Mouse (Mus musculus) lung, postnatal 10 days (tissue): ENCODE measurements around the gene Pnrc1.

Source experiments
- DNase-seq: peaks from one replicate; pipeline ENCODE4 v3.0.0; 2021

Gene Pnrc1

GRCm38 (mm10) chr4:33264979-33265726 lies 24.8 kb downstream of the Pnrc1 start:
- DNase-seq = no peak

- no peak for DNase-seq
These were observed 27.1 kb downstream of the Pnrc1 start for GRCm38 (mm10) chr4:33262897-33263296.

GRCm38 (mm10) chr4:33261311-33261753 lies 28.6 kb downstream of the Pnrc1 start:
- peak; percentile 96 for DNase-seq

- no peak for DNase-seq
These were observed 29.7 kb downstream of the Pnrc1 start for GRCm38 (mm10) chr4:33260311-33260710.

GRCm38 (mm10) chr4:33257263-33257964 lies 32.5 kb downstream of the Pnrc1 start:
- DNase-seq = no peak

- DNase-seq = no peak
These were observed 35.3 kb downstream of the Pnrc1 start for GRCm38 (mm10) chr4:33254706-33255105.

- no peak for DNase-seq
These were observed 39.1 kb downstream of the Pnrc1 start for GRCm38 (mm10) chr4:33250867-33251266.

GRCm38 (mm10) chr4:33249716-33250230 lies 40.2 kb downstream of the Pnrc1 start:
- DNase-seq = no peak

- DNase-seq = no peak
These were observed 41.0 kb downstream of the Pnrc1 start for GRCm38 (mm10) chr4:33248915-33249314.

GRCm38 (mm10) chr4:33248062-33248889 lies 41.7 kb downstream of the Pnrc1 start:
- DNase-seq = peak; percentile 99

GRCm38 (mm10) chr4:33247479-33248053 lies 42.4 kb downstream of the Pnrc1 start:
- peak; percentile 100 for DNase-seq

GRCm38 (mm10) chr4:33245853-33246395 lies 44.0 kb downstream of the Pnrc1 start:
- no peak for DNase-seq

GRCm38 (mm10) chr4:33243921-33244320 lies 46.0 kb downstream of the Pnrc1 start:
- DNase-seq = no peak

GRCm38 (mm10) chr4:33243016-33243758 lies 46.8 kb downstream of the Pnrc1 start:
- DNase-seq = no peak

GRCm38 (mm10) chr4:33242536-33242935 lies 47.4 kb downstream of the Pnrc1 start:
- peak; percentile 41 for DNase-seq

GRCm38 (mm10) chr4:33230881-33231280 lies 59.1 kb downstream of the Pnrc1 start:
- no peak for DNase-seq

GRCm38 (mm10) chr4:33229639-33230038 lies 60.3 kb downstream of the Pnrc1 start:
- no peak for DNase-seq

GRCm38 (mm10) chr4:33227164-33227563 lies 62.8 kb downstream of the Pnrc1 start:
- no peak for DNase-seq

- DNase-seq = no peak
These were observed 65.8 kb downstream of the Pnrc1 start for GRCm38 (mm10) chr4:33224003-33224675.

- DNase-seq = no peak
These were observed 68.1 kb downstream of the Pnrc1 start for GRCm38 (mm10) chr4:33221847-33222246.
